Mouse (Mus musculus): ENCODE measurements around the gene Bglap.

Bglap gene

DNA sequence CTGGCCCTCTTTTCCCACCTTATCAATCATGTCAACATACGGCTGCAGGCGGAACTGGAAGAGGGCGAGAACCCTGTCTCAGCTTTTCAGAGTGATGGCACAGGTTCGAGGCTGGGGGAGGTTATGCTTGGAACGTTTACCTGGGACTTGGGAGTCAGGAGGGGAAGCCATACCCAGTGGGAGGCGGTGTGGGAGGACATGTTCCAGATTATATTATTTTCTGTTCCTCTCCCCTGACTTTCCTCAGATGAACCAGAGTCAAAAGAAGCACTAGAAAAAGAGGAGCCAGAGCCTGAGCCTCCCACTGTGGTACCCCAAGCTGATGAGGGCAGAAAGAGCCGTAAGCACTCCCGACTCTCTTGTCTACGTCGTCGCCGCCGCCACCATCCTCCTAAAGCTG, 33.5 kb downstream of the Bglap start:
- peak; percentile 55; the same call in 1 of the 2 replicates for ATAC-seq (ENCODE audit: low TSS enrichment)

GRCm38 (mm10) chr3:88339006-88339405, 45.3 kb downstream of the Bglap start:
- no peak for ATAC-seq (ENCODE audit: low TSS enrichment)

DNA sequence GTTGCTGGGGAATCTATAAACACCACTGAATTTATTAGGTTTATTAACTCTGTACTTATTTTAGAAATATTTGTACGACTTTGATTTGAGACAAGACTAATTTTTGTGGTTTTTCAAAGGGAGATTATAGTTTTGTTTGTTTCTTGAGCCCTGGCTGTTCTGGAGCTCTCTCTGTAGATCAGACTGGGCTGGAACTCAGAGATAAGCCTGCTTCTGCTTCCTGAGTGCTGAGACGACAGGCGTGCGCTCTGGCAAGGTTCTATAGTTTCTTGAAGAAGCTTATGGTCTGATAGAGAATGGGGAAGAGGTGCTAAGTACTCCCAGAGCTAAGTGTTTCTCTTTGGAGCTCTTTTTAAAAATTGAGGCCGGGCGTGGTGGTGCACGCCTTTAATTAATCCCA, 45.9 kb downstream of the Bglap start:
- ATAC-seq (ENCODE audit: low TSS enrichment) = no peak

DNA sequence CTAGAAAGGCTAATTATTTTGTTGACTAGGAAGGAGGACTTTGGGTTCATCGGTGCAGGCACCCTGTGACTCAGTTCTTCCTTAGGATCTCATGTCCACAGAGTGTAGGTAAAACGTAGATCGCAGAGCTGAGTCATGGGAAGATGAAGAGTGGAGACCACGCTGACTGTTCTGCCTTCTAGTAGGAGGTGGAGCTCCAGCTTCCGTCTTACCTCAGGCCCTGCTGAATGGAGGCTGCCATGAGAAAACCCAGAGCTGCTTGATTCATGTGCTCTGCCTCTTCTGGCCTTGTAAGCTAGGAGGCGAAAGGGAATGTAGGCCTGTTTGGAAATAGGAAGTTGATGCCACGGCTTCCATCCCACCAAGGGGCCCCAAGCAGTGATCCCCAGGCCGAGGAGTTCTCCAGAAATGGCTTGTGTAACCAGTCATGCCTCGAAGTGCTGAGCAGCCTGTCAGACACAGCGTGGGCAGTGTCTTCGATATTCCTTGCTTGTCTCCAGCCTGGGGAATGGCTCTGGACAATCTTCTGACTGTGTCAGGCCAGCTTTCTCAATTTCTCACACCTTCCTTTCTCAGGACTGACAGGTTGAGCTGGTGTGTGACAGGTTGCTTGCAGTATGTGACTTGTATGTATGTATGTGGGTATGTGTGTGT, 46.8 kb downstream of the Bglap start:
- peak; percentile 35; the same call in 1 of the 2 replicates for ATAC-seq (ENCODE audit: low TSS enrichment)

DNA sequence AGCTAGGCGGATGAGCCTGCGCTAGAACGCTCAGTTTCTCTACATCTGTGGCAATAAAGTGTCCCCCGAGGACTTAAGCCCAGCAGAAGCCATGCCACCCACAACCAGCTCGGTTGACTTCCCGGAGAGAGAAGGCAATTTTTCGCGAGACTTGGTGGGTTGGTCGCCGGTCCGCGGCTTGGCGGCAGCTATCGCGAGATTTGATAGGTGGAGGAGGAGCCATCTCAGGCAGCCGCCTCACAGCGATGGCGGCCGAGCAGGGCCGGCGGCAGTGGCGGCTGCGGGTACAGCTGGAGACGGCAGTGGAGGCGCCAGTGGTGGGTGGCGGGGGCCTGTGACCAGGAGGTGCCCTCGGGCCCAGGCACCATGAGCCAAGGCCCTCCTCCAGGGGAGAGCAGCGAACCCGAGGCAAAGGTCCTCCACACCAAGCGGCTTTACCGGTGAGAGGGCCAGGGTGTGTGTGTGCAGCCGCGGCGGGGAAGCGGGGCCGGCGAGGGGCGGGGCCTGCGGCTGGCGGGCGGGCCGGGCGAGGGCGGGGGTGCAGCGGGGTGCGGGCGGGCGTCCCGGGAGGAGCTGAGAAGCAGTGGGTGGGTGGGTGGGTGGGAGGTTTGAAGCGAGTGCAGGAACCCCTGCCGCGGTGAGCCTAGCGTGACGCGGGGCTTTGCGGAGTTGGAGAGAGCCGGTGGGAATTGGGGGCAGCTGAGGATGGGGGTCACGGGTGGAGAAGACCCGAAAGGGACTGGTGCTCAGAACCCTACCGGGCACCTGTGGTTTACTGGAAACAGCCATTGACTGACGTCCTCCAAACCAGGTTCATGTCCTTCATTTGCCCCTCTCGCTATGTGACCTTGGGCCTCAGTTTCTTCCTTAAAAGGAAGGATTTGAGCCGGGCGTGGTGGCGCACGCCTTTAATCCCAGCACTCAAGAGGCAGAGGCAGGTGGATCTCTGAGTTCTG, 47.9 kb downstream of the Bglap start, which contains the start of the genes Tmem79 and Smg5:
TSS of gene Tmem79 (minus strand) at position 91 of the 956 bp plus-strand sequence.
TSS of gene Smg5 (plus strand) at position 203 of the 956 bp plus-strand sequence.
- ATAC-seq (ENCODE audit: low TSS enrichment) = peak; percentile 94

GRCm38 (mm10) chr3:88335436-88336053, 48.7 kb downstream of the Bglap start:
- peak; percentile 6; the same call in 1 of the 2 replicates for ATAC-seq (ENCODE audit: low TSS enrichment)

DNA sequence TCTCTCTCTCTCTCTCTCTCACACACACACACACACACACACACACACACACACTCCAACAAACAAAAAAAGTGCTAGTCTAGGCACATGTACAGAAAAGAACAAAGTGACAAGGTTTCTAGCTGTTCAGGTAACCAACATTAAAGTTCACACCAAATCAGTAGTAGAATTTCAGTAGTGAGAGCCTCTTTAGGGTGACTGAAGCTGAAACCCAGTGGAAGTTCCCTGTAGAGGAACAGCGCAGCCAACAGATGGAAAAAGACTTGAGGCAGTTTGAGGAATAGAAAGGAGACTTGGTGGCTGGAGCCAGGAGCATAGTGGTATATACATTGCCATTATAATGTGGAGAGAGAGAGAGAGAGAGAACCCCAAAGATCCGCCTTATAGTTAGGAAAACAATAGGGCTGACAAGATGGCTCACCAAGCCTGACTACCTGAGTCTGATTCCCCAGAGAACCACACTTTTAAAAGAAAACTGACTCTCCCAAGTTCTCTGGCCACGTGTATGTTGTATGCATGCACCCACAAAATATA, 49.3 kb downstream of the Bglap start:
- ATAC-seq (ENCODE audit: low TSS enrichment) = no peak

- no peak for ATAC-seq (ENCODE audit: low TSS enrichment)
These were observed 50.1 kb downstream of the Bglap start for GRCm38 (mm10) chr3:88334029-88334658.

All from frontal cortex, adult (tissue).